Mouse (Mus musculus): ENCODE measurements at regions not wholly inside any gene's neighbourhood (a gene's known extent, or its start where the extent isn't known, plus 50 kb on each side); places are given as distances from the start of the nearest gene placed in this dataset.

- ATAC-seq (ENCODE audit: insufficient number of reproducible peaks, low FRiP score, low TSS enrichment), result peak; percentile 94
Observed at GRCm38 (mm10) chr3:121104571-121105407, 66.7 kb downstream of the Rwdd3 start.

- no peak for ATAC-seq (ENCODE audit: insufficient number of reproducible peaks, low FRiP score, low TSS enrichment)
Observed at GRCm38 (mm10) chr3:121102871-121103270, 68.6 kb downstream of the Rwdd3 start.

- ATAC-seq (ENCODE audit: insufficient number of reproducible peaks, low FRiP score, low TSS enrichment), result no peak
Observed at GRCm38 (mm10) chr3:121102120-121102519, 69.4 kb downstream of the Rwdd3 start.

- no peak for ATAC-seq (ENCODE audit: insufficient number of reproducible peaks, low FRiP score, low TSS enrichment)
Observed at GRCm38 (mm10) chr3:121100211-121100860, 71.2 kb downstream of the Rwdd3 start.

GRCm38 (mm10) chr3:121093509-121093908, 78.0 kb downstream of the Rwdd3 start:
- peak; percentile 76 for ATAC-seq (ENCODE audit: insufficient number of reproducible peaks, low FRiP score, low TSS enrichment)

GRCm38 (mm10) chr3:121088724-121089123, 82.8 kb downstream of the Rwdd3 start:
- no peak for ATAC-seq (ENCODE audit: insufficient number of reproducible peaks, low FRiP score, low TSS enrichment)

GRCm38 (mm10) chr3:121068676-121069075, 102.8 kb downstream of the Rwdd3 start:
- ATAC-seq (ENCODE audit: insufficient number of reproducible peaks, low FRiP score, low TSS enrichment), result no peak

- no peak for ATAC-seq (ENCODE audit: insufficient number of reproducible peaks, low FRiP score, low TSS enrichment)
Observed at GRCm38 (mm10) chr3:121035904-121036549, 135.5 kb downstream of the Rwdd3 start.

GRCm38 (mm10) chr3:121025546-121026157, 145.8 kb downstream of the Rwdd3 start:
- no peak for ATAC-seq (ENCODE audit: insufficient number of reproducible peaks, low FRiP score, low TSS enrichment)

GRCm38 (mm10) chr3:121024810-121025209, 146.7 kb downstream of the Rwdd3 start:
- no peak for ATAC-seq (ENCODE audit: insufficient number of reproducible peaks, low FRiP score, low TSS enrichment)

- ATAC-seq (ENCODE audit: insufficient number of reproducible peaks, low FRiP score, low TSS enrichment), result no peak
Observed at GRCm38 (mm10) chr3:121021126-121021848, 150.2 kb downstream of the Rwdd3 start.

GRCm38 (mm10) chr3:121009223-121009622, 162.3 kb downstream of the Rwdd3 start:
- no peak for ATAC-seq (ENCODE audit: insufficient number of reproducible peaks, low FRiP score, low TSS enrichment)

- ATAC-seq (ENCODE audit: insufficient number of reproducible peaks, low FRiP score, low TSS enrichment), result peak; percentile 88
Observed at GRCm38 (mm10) chr3:120983556-120984270, 187.8 kb downstream of the Rwdd3 start.

GRCm38 (mm10) chr3:120982795-120983555, 188.5 kb downstream of the Rwdd3 start:
- ATAC-seq (ENCODE audit: insufficient number of reproducible peaks, low FRiP score, low TSS enrichment), result no peak

GRCm38 (mm10) chr3:120982218-120982617, 189.3 kb downstream of the Rwdd3 start:
- no peak for ATAC-seq (ENCODE audit: insufficient number of reproducible peaks, low FRiP score, low TSS enrichment)

- peak; percentile 79 for ATAC-seq (ENCODE audit: insufficient number of reproducible peaks, low FRiP score, low TSS enrichment)
Observed at GRCm38 (mm10) chr3:120970746-120971466, 200.6 kb downstream of the Rwdd3 start.

- ATAC-seq (ENCODE audit: insufficient number of reproducible peaks, low FRiP score, low TSS enrichment), result peak; percentile 97
Observed at GRCm38 (mm10) chr3:120946906-120947305, 224.6 kb downstream of the Rwdd3 start.

GRCm38 (mm10) chr3:120934401-120934800, 237.1 kb downstream of the Rwdd3 start:
- ATAC-seq (ENCODE audit: insufficient number of reproducible peaks, low FRiP score, low TSS enrichment), result peak; percentile 98

Measured in cerebellum, adult (tissue).